Mouse (Mus musculus) frontal cortex, adult (tissue): ENCODE data around the gene Eif1b.

Source experiments
- ATAC-seq: cut with Nextera tagmentation; 2 replicates; pipeline ENCODE4 v1.9.2; 2017; ENCODE audit warnings: mild to moderate bottlenecking, moderate library complexity, mixed read lengths; ENCODE audit not compliant: low TSS enrichment

Gene Eif1b

GRCm38 (mm10) chr9:120492010-120492399 lies at the start of gene Eif1b:
Gene Eif1b (plus strand): TSS chr9:120492232.
- peak; percentile 4; the same call in 1 of the 2 replicates for ATAC-seq

- ATAC-seq: peak; percentile 66
These were observed 47.4 kb upstream of the Eif1b start for GRCm38 (mm10) chr9:120444642-120445041.

GRCm38 (mm10) chr9:120449696-120450329 lies 42.2 kb upstream of the Eif1b start:
- ATAC-seq: peak; percentile 42

GRCm38 (mm10) chr9:120455768-120456655 lies 36.0 kb upstream of the Eif1b start:
- peak; percentile 56 for ATAC-seq

- ATAC-seq: no peak
These were observed 21.6 kb upstream of the Eif1b start for GRCm38 (mm10) chr9:120470431-120470830.

- ATAC-seq: no peak
These were observed 10.4 kb upstream of the Eif1b start for GRCm38 (mm10) chr9:120481644-120482043.

GRCm38 (mm10) chr9:120482382-120482781 lies 9.7 kb upstream of the Eif1b start:
- no peak for ATAC-seq

GRCm38 (mm10) chr9:120483101-120483500 lies 8.9 kb upstream of the Eif1b start:
- ATAC-seq: peak; percentile 28; the same call in 1 of the 2 replicates

GRCm38 (mm10) chr9:120487076-120487475 lies 5.0 kb upstream of the Eif1b start:
- ATAC-seq: no peak; the same call in 1 of the 2 replicates

GRCm38 (mm10) chr9:120491509-120491908 lies 523 bp upstream of the Eif1b start:
- no peak for ATAC-seq

GRCm38 (mm10) chr9:120492400-120493351 lies 644 bp downstream of the Eif1b start:
- ATAC-seq: peak; percentile 70

GRCm38 (mm10) chr9:120493781-120494180 lies 1.7 kb downstream of the Eif1b start:
- no peak for ATAC-seq

- no peak for ATAC-seq
These were observed 4.7 kb downstream of the Eif1b start for GRCm38 (mm10) chr9:120496691-120497090.

GRCm38 (mm10) chr9:120497983-120498382 lies 6.0 kb downstream of the Eif1b start:
- no peak for ATAC-seq

GRCm38 (mm10) chr9:120501191-120501902 lies 9.3 kb downstream of the Eif1b start:
- ATAC-seq: no peak

GRCm38 (mm10) chr9:120502013-120502412 lies 10.0 kb downstream of the Eif1b start:
- ATAC-seq: peak; percentile 57; the same call in 1 of the 2 replicates

- no peak for ATAC-seq
These were observed 12.4 kb downstream of the Eif1b start for GRCm38 (mm10) chr9:120504423-120504822.

- ATAC-seq: no peak
These were observed 19.7 kb downstream of the Eif1b start for GRCm38 (mm10) chr9:120511781-120512180.

- no peak for ATAC-seq
These were observed 24.7 kb downstream of the Eif1b start for GRCm38 (mm10) chr9:120516720-120517119.

- no peak for ATAC-seq
These were observed 26.9 kb downstream of the Eif1b start for GRCm38 (mm10) chr9:120518946-120519345.
